Mouse (Mus musculus) testis, adult 2 months (tissue): Measurements from ENCODE around the gene L3mbtl4.

Experiments used
- CTCF ChIP-seq: fragments of 200-500 bp; IDR thresholded peaks from 2 replicates; pipeline ENCODE4 v1.5.1; 2012; ENCODE audit warnings: low read depth, mild to moderate bottlenecking, inconsistent platforms, low read length, moderate library complexity; ENCODE audit not compliant: control insufficient read depth, insufficient read depth, insufficient replicate concordance
- POLR2A ChIP-seq: fragments of 200-500 bp; IDR thresholded peaks from 2 replicates; pipeline ENCODE4 v1.6.1; 2012; ENCODE audit warnings: low read depth, mild to moderate bottlenecking, inconsistent platforms, low read length, moderate library complexity; ENCODE audit not compliant: control insufficient read depth

DNA sequence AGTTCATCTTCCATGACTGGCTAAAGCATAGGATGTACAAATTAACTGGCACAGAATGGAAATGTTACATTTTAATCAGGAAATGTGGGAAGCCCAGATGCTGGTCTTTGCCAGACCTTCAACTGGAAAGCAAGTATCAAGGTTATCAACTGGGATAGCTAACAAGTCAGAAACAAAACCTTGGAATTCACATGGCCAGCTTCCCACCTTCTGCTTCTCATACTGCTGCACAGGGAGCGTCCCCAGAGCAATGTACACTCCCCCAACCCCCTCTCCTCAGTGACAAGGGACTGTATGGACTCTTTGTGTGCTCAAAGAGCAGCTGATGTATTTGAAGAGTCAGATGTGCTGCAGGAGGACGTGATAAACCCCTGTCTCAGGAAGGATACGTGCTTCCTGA, 49.0 kb downstream of the L3mbtl4 start:
- TF ChIP-seq CTCF (no peak), POLR2A (no peak)
